Mouse (Mus musculus) colon, adult 2 months (tissue): Measurements from ENCODE around the gene Polr3b. TPM values are rescaled to one million over a fixed set of nuclear protein-coding genes. Genes with fewer than 3 reads are reported as not detected.

Experiments used
- polyA plus RNA-seq: library from polyadenylated mRNA; depleted of rRNA; stranded (reverse); fragments of >200 nt; gene quantifications from 2 replicates; pipeline ENCODE4 v1.2.3, GENCODE M21; 2012; rRNA removed

Polr3b gene
- 2.3 and 3.0 TPM in 2 replicates for polyA plus RNA-seq

DNA sequence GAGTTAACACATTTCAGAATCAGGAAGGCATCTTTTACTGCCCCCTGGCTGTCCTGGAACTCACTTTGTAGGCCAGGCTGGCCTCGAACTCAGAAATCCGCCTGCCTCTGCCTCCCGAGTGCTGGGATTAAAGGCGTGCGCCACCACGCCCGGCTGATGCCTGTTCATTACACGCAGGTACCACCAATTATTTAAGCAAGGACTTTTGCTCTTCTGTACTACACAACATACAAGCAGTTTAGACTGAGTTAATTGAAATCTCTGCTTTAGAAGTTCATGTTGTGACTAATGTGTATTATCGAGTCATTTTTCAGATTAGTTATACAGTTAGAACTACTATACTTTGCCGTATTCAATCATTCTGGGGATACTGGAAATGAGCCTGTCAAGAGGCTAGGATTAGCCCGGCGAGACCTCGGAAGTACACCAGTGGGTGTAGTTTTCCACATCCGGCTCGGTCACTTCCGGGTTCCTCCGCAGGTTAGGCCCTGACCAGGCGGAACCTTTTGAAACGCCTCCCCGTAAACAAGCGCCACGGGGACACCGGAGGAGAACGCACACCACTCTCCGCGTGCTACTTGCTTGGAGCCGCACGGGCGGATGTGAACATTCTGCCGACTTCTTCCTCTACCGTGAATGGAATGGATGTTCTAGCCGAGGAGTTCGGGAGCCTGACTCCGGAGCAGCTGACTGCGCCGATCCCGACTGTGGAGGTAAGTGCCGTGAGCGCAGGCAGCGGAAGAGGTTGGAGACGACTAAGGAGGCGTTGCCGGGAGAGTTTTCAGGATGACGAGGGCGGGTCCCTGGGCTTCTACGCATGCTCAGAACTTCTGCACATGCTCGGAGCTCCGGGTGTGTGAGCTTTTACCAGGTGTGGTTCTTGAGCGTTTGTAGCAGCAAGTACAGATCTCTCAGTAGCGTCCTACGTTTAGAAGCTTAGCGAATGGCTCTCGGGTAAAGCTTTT is at the start of gene Polr3b:
TSS of gene Polr3b (plus strand) at position 467 of the 965 bp plus-strand sequence.

DNA sequence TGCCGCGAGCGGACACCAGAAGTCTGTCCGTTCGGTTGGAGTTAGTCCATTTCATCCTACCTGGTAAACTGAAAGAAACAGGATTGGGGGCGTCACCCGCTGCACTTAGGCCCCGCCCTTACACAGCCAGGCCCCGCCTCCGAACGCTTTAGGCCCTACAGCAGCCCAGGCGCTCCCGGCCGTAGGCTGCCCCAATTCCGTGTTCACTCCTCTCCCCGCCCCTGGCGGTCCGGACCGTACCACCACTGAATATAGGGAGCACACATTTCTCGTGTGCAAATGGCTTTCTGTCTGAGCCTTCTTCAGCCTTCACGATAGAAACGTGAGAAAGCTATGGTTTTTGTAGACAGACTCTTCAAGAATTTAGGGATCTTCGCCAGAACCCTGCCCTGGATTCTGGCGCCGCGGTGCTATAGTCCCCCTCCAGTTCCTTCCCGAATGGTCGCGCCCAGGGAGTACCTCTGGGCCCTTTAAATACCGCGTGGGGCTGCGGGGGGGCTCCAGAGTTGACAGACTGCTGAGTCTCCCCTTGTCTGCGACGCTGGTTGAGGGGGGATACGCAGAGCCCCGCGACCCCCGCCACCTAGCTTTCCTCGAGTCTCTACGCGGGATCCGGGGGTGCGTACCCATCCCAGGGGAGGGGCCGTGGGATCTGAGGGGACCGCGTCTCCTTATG is 45.6 kb upstream of the Polr3b start, which contains the start of gene Tcp11l2:
TSS of gene Tcp11l2 (plus strand) at position 232 of the 676 bp plus-strand sequence.

DNA sequence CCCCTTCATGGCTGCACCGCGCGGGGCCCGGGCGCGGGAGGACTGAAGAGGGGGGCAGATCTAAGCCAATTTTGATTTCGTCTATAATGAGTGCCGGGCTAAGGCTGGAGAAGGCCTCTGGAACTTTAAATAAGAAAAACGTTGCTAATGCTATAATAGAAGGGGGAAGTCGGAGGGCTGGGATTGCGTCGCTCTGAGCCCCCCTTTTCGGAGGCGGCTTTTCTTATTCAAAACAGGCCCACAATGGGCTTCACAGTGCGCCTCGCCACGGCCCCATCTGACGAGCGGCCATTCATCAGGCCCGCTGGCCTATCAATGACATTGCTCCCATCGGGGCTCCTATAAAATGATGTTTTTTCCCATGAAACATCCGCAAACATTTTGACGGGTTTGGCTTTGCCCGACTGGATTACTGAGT is 133.7 kb downstream of the Polr3b start, which contains the start of gene Rfx4:
TSS of gene Rfx4 (plus strand) at position 277 of the 418 bp plus-strand sequence.

Other genes with a start within 250 kb of the Polr3b start
- 2.2 and 2.3 TPM in 2 replicates for gene Nuak1, start 181.7 kb upstream of the Polr3b start, polyA plus RNA-seq
- 45.0 and 46.6 TPM in 2 replicates for gene Ckap4, start 88.2 kb upstream of the Polr3b start, polyA plus RNA-seq
- gene Tcp11l2, start 45.7 kb upstream of the Polr3b start, polyA plus RNA-seq, result 10.3 and 26.8 TPM in 2 replicates
- gene Rfx4, start 133.8 kb downstream of the Polr3b start, polyA plus RNA-seq, result not detected in 2 replicates